Mouse (Mus musculus) myocyte (in vitro differentiated cells): ENCODE measurements around the gene Ccdc15. TPM values are rescaled to one million over a fixed set of nuclear protein-coding genes. Genes with fewer than 3 reads are reported as not detected.
"Not testable (repeated sequence)": the region's sequence is repeated elsewhere in the genome, so short reads cannot be mapped to it uniquely, and the experiment has no call there.

ENCODE experiments used
- H3K27me3 ChIP-seq: one replicate; pipeline ENCODE4 v1.6.1; 2011; ENCODE audit not compliant: control insufficient read depth, insufficient read depth, insufficient read length
- H3K36me3 ChIP-seq: one replicate; pipeline ENCODE4 v1.6.1; 2011; ENCODE audit not compliant: control insufficient read depth, insufficient read depth
- H3K4me2 ChIP-seq: one replicate; pipeline ENCODE4 v1.6.1; 2011; ENCODE audit warnings: low read depth, control low read depth
- H3K4me3 ChIP-seq: one replicate; pipeline ENCODE4 v1.5.1; 2011; ENCODE audit warnings: mild to moderate bottlenecking, control low read depth, moderate library complexity
- H3K79me2 ChIP-seq: one replicate; pipeline ENCODE4 v1.6.1; 2011; ENCODE audit not compliant: control insufficient read depth, insufficient read depth
- H3ac ChIP-seq: one replicate; pipeline ENCODE4 v1.6.1; 2011; ENCODE audit not compliant: control insufficient read depth, insufficient read length
- CEBPB ChIP-seq: IDR thresholded peaks from 2 replicates; pipeline ENCODE4 v1.6.1; 2011; ENCODE audit warnings: mild to moderate bottlenecking, moderate library complexity; ENCODE audit not compliant: poor library complexity, insufficient read depth, severe bottlenecking
- E2F4 ChIP-seq: IDR thresholded peaks from one replicate; pipeline ENCODE4 v1.6.1; 2011; ENCODE audit warnings: mild to moderate bottlenecking, control low read depth, moderate library complexity; ENCODE audit not compliant: insufficient read depth
- MAX ChIP-seq: IDR thresholded peaks from one replicate; pipeline ENCODE4 v1.6.1; 2011; ENCODE audit warnings: low read depth, mild to moderate bottlenecking, control low read depth
- MYOD1 ChIP-seq, 3 experiments: IDR thresholded peaks; one replicate each; pipeline ENCODE4 v1.6.1; 2011; ENCODE audit warnings: control low read depth in 2 of 3, low read depth in 2 of 3, mild to moderate bottlenecking in 2 of 3, moderate library complexity in 1 of 3; ENCODE audit not compliant: insufficient read length in 2 of 3, control insufficient read depth in 1 of 3
- MYOG ChIP-seq, 3 experiments: IDR thresholded peaks; one replicate each; pipeline ENCODE4 v1.6.1; 2011; ENCODE audit warnings: control low read depth in 2 of 3, low read depth in 2 of 3, mild to moderate bottlenecking in 2 of 3; ENCODE audit not compliant: insufficient read length in 2 of 3, control insufficient read depth in 1 of 3, insufficient read depth in 1 of 3
- POLR2A ChIP-seq: IDR thresholded peaks from one replicate; pipeline ENCODE4 v1.6.1; 2011; ENCODE audit warnings: low read depth, mild to moderate bottlenecking, control low read depth, moderate library complexity; ENCODE audit not compliant: insufficient read length
- POLR2AphosphoS2 ChIP-seq: IDR thresholded peaks from one replicate; pipeline ENCODE4 v1.6.1; 2011; ENCODE audit warnings: low read depth, control low read depth; ENCODE audit not compliant: insufficient read length
- REST ChIP-seq: IDR thresholded peaks from one replicate; pipeline ENCODE4 v1.6.1; 2011; ENCODE audit warnings: mild to moderate bottlenecking, control low read depth, moderate library complexity; ENCODE audit not compliant: insufficient read depth, insufficient read length
- SRF ChIP-seq: IDR thresholded peaks from one replicate; pipeline ENCODE4 v1.6.1; 2011; ENCODE audit warnings: low read depth; ENCODE audit not compliant: control insufficient read depth, insufficient read length
- TCF12 ChIP-seq: IDR thresholded peaks from one replicate; pipeline ENCODE4 v1.6.1; 2011; ENCODE audit warnings: mild to moderate bottlenecking, control low read depth; ENCODE audit not compliant: poor library complexity, insufficient read depth, severe bottlenecking
- TCF3 ChIP-seq: IDR thresholded peaks from one replicate; pipeline ENCODE4 v1.6.1; 2011; ENCODE audit warnings: low read depth, control low read depth; ENCODE audit not compliant: insufficient read length
- USF1 ChIP-seq: IDR thresholded peaks from one replicate; pipeline ENCODE4 v1.6.1; 2011; ENCODE audit warnings: low read depth, mild to moderate bottlenecking, control low read depth, moderate library complexity
- polyA plus RNA-seq: library from polyadenylated mRNA; unstranded; fragments of >200 nt; fragmentation: generic; extraction: Trizol; gene quantifications from one replicate; pipeline ENCODE4 v1.2.1, GENCODE M21; 2012; ENCODE audit warnings: missing spikeins

Gene Ccdc15
- polyA plus RNA-seq, 1 experiment: 0.38 TPM

DNA sequence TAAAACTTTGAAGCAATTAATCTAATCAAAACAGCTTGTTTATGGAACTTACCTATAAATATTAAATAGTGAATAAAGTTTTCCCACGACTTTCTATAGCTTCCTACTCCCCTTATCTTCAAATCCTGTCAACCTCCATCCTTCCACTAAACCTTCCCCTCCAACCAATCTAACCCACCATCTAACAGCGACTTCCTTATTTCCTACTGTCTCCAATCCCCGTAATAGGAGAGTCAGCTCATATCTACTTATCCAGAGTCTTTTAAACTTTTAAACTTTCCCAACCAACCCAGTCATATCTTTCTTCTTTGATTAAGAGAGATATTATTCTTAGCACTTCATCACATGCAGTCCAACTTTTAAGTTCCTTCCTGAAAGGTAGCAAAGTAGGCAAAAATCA, 2.8 kb downstream of the Ccdc15 start:
- Histone ChIP-seq H3K27me3 (no peaks in the 10 kb centered on the region), H3K79me2 (no peaks in the 10 kb centered on the region), H3K36me3 (no peaks in the 10 kb centered on the region), H3ac (no peak overlapping the region), H3K4me2 (no peak overlapping the region), H3K4me3 (no peak overlapping the region)
- TF ChIP-seq USF1 (no peak), TCF3 (no peak), CEBPB (no peak), E2F4 (no peak), REST (no peak), MYOG (IDR thresholded peaks at IDR 0.05; ENCODE audit: control insufficient read depth in 1 of 3, insufficient read depth in 1 of 3, insufficient read length in 2 of 3, low read depth in 2 of 3) (no peak), POLR2AphosphoS2 (no peak), MAX (no peak), MYOD1 (IDR thresholded peaks at IDR 0.05; ENCODE audit: control insufficient read depth in 1 of 3, insufficient read length in 2 of 3, low read depth in 2 of 3) (no peak), TCF12 (no peak), POLR2A (no peak)

DNA sequence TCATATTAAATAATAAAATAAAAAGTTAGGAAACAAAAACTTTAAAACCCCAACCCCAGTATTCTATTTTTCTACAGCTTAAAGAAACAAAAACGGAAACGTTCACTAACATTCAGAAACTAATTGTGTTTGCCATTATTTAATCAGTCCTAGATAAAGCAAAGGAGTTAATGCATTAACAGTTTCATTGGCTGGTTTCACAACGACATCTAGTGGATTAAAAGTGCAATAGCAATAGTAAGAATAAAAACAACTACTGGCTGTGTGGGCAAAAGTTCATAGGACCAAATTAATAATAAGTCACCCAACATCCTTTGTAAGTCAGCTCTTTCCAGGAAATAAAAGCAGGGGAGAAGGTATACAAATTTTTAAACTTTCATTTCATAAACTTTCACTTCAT, 18.8 kb downstream of the Ccdc15 start:
- no peak overlapping the region for H3ac ChIP-seq
- no peak overlapping the region for H3K4me2 ChIP-seq
- no peaks in the 10 kb centered on the region for H3K27me3 ChIP-seq
- H3K36me3 ChIP-seq: no peaks in the 10 kb centered on the region
- no peaks in the 10 kb centered on the region for H3K79me2 ChIP-seq
- H3K4me3 ChIP-seq: no peak overlapping the region
- TF ChIP-seq SRF (no peak), TCF3 (no peak), E2F4 (no peak), TCF12 (no peak), REST (no peak), USF1 (no peak), MAX (no peak), POLR2AphosphoS2 (no peak), MYOD1 (IDR thresholded peaks at IDR 0.05; ENCODE audit: control insufficient read depth in 1 of 3, insufficient read length in 2 of 3, low read depth in 2 of 3) (no peak), MYOG (IDR thresholded peaks at IDR 0.05; ENCODE audit: control insufficient read depth in 1 of 3, insufficient read depth in 1 of 3, insufficient read length in 2 of 3, low read depth in 2 of 3) (no peak), CEBPB (no peak), POLR2A (no peak)

- Histone ChIP-seq H3K4me2 (no peak overlapping the region), H3K36me3 (no peaks in the 10 kb centered on the region), H3ac (no peak overlapping the region), H3K27me3 (no peaks in the 10 kb centered on the region), H3K79me2 (no peaks in the 10 kb centered on the region), H3K4me3 (no peak overlapping the region)
- TF ChIP-seq MAX (no peak), POLR2AphosphoS2 (no peak), MYOD1 (IDR thresholded peaks at IDR 0.05; ENCODE audit: control insufficient read depth in 1 of 3, insufficient read length in 2 of 3, low read depth in 2 of 3) (no peak), MYOG (IDR thresholded peaks at IDR 0.05; ENCODE audit: control insufficient read depth in 1 of 3, insufficient read depth in 1 of 3, insufficient read length in 2 of 3, low read depth in 2 of 3) (no peak), E2F4 (no peak), POLR2A (no peak), SRF (no peak), USF1 (no peak), CEBPB (no peak), TCF3 (no peak), REST (no peak), TCF12 (no peak)
Observed at GRCm38 (mm10) chr9:37301720-37302119, 46.5 kb downstream of the Ccdc15 start.

- not testable (repeated sequence) for H3K4me2 ChIP-seq, H3K79me2 ChIP-seq, H3K36me3 ChIP-seq, H3ac ChIP-seq, H3K27me3 ChIP-seq, H3K4me3 ChIP-seq
Observed at GRCm38 (mm10) chr9:37300501-37300900, 47.7 kb downstream of the Ccdc15 start.

DNA sequence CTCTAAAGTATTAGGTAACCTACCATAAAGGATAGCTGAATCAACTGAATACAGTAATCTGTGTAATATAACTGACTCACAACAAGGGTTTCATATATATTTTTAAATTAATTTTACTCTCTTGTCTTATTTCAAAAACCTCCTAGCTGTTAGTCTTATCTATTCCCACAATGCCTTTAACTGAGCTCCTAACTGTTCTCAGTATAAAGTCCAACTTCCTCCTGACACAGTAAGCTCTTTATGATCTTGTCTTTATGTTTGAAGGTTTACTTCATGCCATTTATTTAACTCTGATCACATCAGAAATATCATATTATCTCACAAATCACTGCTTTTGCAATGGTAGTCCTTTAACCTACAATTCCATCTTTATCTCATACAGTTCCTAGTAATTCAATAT, 52.6 kb downstream of the Ccdc15 start:
- TF ChIP-seq USF1 (no peak), MYOG (IDR thresholded peaks at IDR 0.05; ENCODE audit: control insufficient read depth in 1 of 3, insufficient read depth in 1 of 3, insufficient read length in 2 of 3, low read depth in 2 of 3) (no peak), MYOD1 (IDR thresholded peaks at IDR 0.05; ENCODE audit: control insufficient read depth in 1 of 3, insufficient read length in 2 of 3, low read depth in 2 of 3) (no peak), CEBPB (no peak), REST (no peak)
- Histone ChIP-seq H3ac (no peak overlapping the region), H3K4me3 (no peak overlapping the region), H3K36me3 (no peaks in the 10 kb centered on the region), H3K79me2 (no peaks in the 10 kb centered on the region), H3K4me2 (no peak overlapping the region), H3K27me3 (no peaks in the 10 kb centered on the region)
